Mouse (Mus musculus) olfactory bulb, adult 2 months (tissue): ENCODE data around the gene 3110009E18Rik.

Experiments
- CTCF ChIP-seq: fragments of 200-500 bp; IDR thresholded peaks from 2 replicates; pipeline ENCODE4 v1.5.1; 2012; ENCODE audit warnings: low read depth, mild to moderate bottlenecking, low read length, moderate library complexity; ENCODE audit not compliant: insufficient read depth
- POLR2A ChIP-seq: fragments of 200-500 bp; IDR thresholded peaks from 2 replicates; pipeline ENCODE4 v1.6.1; 2012; ENCODE audit warnings: mild to moderate bottlenecking, low read depth, low read length, moderate library complexity; ENCODE audit not compliant: insufficient read depth

GRCm38 (mm10) chr1:120204834-120205233 lies 83.8 kb downstream of the 3110009E18Rik start:
- TF ChIP-seq CTCF (no peak), POLR2A (no peak)
